Mouse (Mus musculus): Measurements from ENCODE around the gene Cxcr1.

Cxcr1 gene

GRCm38 (mm10) chr1:74194445-74194844 lies at the start of gene Cxcr1:
Gene Cxcr1, minus strand, starts transcription at chr1:74194631.
- DNase-seq (ENCODE audit: low spot score in 2 of 2): no peak

GRCm38 (mm10) chr1:74240832-74241231 lies 46.4 kb upstream of the Cxcr1 start:
- no peak for DNase-seq (ENCODE audit: low spot score in 2 of 2)

- DNase-seq (ENCODE audit: low spot score in 2 of 2): no peak
Observed at GRCm38 (mm10) chr1:74240311-74240710, 45.9 kb upstream of the Cxcr1 start.

DNA sequence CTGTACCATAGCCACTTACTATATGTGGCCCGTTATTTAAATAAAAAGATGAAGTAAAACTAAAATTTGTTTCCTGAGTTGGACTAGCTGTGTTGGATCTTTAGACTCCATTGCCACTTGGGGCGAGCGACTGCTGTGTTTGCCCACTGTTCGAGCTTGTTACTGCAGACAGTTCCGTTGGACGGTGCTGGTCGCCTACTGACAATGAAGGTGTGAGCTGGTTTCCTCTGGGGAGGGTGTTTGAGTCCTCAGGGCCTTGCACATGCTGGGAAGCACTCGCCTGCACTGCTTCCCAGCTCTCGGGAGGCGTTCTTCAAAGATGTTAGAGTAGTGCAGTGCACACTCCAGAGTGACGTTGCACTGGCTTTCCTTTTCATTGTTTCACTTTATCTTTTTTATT lies 45.2 kb upstream of the Cxcr1 start:
- no peak for DNase-seq (ENCODE audit: low spot score in 2 of 2)

DNA sequence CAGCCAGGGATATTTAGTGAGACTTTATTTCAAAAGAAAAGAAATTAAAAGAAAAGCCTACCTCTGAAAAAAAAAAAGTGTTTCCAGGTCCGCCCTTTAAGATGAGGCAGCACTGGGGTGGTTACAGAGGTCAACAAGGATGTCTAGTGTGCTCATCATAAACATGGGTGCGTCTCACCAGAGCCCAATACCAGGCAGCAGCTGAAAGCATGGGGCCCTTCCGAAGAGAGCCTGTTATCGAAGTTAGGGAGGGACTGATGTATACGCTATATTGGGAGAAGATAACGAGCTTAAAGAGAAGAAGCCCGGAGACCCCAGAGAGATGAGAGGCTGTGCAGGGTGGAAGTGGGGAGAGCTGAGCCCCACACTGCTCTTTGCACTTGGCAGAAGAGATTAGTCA lies 44.7 kb upstream of the Cxcr1 start:
- no peak for DNase-seq (ENCODE audit: low spot score in 2 of 2)

DNA sequence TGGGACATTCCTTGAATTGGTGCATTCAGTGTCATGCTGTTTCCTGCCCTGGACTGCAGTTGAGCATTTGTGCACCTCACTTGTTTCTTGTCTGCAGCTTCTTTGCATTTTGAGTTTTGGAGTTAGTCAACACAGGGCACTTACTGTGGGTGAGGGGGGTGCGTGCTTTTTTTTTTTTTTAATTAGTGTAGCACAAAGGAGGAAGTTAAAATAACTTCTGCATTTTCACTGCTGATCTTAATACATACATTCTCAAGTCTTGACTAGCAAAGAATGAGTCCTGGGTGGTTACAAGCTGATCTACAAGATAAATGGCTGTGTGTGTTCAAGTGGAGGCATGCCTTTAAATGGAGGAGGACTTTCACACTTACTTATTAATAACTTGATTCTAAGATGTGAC lies 43.7 kb upstream of the Cxcr1 start:
- no peak for DNase-seq (ENCODE audit: low spot score in 2 of 2)

DNA sequence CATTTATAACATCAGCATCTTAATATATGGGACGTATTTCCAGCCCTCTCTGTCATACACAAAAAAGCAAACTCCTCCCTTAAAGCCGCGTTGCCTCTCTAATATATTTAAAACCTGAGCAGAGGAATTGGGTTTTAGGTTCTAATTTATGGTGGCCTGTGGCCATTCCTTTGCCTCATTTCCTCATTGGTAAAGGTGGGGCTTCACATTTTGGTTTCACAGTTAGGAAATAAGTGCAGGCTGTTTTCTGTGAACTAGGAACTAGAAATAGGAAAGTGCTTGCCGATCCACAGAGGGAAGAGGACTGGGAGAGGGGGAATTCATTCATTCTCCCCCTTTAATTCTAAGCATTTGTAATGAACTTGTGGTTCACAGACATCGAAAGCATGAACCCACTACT lies 43.2 kb upstream of the Cxcr1 start:
- no peak for DNase-seq (ENCODE audit: low spot score in 2 of 2)

- peak in 1 of 2 experiments; percentile 32 for DNase-seq (ENCODE audit: low spot score in 2 of 2)
Observed at GRCm38 (mm10) chr1:74236590-74237317, 42.3 kb upstream of the Cxcr1 start.

GRCm38 (mm10) chr1:74235938-74236589 lies 41.6 kb upstream of the Cxcr1 start, which contains the start of gene Arpc2:
Gene Arpc2, plus strand, starts transcription at chr1:74236084.
- DNase-seq (ENCODE audit: low spot score in 2 of 2): peak; percentile 89 to 97

GRCm38 (mm10) chr1:74230992-74231391 lies 36.6 kb upstream of the Cxcr1 start:
- DNase-seq (ENCODE audit: low spot score in 2 of 2): no peak

- DNase-seq (ENCODE audit: low spot score in 2 of 2): no peak
Observed at GRCm38 (mm10) chr1:74229942-74230341, 35.5 kb upstream of the Cxcr1 start.

GRCm38 (mm10) chr1:74227317-74227716 lies 32.9 kb upstream of the Cxcr1 start:
- DNase-seq (ENCODE audit: low spot score in 2 of 2): no peak

DNA sequence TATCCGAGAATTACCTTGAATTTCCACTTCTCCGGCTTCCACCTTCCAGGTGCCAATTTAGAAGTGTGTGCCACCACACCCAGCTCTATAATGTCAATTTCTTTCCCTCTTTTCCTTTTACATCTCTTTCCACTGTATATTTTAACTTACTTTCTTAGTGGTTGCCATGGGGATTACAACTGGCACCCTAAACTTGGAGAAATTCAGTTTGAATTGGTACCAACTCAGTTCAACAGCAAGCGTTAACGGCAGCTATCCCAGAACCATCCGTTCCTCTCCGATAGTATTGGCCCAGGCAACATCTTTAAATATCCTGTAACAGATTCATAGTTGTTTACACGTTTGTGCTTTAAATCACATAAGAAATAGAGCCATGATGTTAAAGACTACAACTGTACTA lies 25.5 kb upstream of the Cxcr1 start:
- no peak for DNase-seq (ENCODE audit: low spot score in 2 of 2)

DNA sequence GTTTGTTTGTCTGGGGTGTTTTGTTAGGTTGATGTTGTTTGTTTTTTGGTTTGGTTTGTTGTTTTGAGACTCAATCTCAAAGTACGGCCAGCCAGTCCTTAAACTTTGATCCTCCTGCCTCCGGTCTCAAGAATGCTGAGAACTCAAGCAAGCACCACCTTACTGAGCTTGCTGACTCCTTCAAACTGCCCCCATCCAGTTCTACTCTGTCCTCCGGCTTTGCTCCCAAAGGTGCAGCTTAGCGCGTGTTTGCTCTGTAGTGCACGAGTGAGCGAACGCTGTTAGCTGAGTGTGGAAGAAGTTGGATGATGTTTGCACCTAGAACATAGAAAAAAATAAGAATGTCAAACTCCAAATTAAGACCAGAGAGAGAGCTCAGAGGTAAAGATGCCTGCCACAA lies 14.5 kb upstream of the Cxcr1 start:
- no peak for DNase-seq (ENCODE audit: low spot score in 2 of 2)

DNA sequence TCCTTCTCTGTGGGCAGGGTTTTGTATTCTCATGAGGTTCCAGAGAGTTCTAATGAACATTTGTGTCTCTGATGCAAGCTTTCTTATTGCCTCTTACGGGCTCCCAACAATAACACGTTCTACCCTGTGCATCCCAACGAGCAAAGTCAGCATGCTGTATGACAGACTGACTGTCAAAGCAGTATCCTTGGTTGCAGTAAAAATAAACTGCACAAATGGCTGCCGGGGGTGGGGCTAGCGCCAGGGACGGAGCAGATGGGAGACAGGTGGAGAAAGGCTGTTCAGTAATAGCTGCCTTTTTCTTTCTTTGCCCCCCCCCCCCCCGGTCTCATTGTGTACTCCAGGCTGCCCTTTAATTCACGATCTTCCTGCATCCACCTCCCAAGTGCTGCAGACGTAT lies 13.5 kb upstream of the Cxcr1 start:
- DNase-seq (ENCODE audit: low spot score in 2 of 2): no peak

DNA sequence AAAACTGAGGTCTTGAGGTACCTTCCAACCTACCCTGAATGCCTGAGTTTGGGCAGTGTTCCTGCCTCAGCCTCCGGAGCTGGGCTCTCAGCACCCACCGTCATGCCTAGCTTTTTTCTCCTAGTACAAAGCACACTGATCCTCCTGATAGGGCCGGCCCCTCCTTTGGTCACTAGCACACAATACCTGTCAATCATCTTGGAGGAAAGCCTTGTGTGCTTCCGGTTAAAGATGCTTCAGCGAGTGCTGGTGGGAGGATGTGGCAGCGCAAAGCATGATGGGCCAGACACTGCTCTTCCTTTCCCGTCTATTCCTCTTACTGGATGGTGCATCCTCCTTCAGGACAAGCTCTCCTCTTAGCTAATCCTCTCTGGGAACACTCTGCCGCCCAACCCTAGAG lies 12.2 kb upstream of the Cxcr1 start:
- DNase-seq (ENCODE audit: low spot score in 2 of 2): no peak

DNA sequence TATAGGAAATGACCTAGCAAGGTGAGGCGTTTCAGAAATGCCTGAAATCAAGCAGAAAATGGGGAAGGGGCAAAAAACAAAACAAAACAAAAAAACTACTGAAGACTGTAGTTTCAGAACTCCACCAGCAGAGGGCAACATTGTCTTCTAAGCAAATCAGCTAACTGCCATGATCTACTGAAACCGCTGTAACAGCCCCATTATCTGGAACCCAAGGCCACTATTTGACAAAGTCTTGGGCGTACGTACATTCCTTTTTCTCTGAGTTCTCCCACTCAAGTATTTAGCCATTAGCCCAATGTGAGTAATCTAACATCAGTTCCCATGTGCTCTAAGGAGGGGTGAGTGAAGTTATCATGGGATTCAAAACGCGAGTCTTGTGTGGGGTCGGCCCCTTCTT lies 11.4 kb upstream of the Cxcr1 start:
- peak in 1 of 2 experiments; percentile 18 for DNase-seq (ENCODE audit: low spot score in 2 of 2)

GRCm38 (mm10) chr1:74203457-74203856 lies 9.0 kb upstream of the Cxcr1 start:
- no peak for DNase-seq (ENCODE audit: low spot score in 2 of 2)

DNA sequence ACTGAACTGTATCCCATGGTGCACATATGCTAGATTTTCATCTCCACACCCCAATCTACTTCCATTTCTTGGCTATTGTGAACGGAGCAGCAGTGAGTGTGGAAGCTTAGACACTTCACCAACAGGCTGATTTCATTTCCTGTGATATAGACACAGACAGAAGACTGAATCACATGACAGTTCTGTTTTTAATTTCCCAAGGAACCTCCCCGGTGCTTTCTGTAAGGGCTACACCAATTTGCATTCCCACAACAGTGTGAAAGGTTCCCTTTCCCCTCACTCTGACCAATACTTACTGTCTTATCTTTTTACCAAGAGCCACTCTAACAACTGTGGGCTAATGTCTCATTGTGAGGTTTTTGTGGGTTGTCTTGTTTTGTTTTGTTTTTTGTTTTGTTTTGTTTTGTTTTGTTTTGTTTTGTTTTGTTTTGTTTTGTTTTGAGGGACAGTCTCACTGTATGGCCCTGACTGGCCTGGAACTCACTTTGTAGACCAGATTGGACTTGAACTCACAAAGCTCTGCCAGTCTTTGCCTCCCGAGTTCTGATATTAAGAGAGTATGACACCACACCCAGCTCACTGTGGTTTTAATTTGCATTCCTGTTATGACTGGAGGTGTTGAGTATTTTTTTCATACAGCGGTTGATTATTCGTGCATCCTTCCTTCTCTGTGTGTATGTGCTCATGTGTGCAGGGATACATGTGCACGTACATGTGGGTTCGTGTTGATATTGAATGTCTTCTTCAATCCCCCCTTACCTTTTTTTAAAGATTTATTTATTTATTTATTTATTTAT lies 6.8 kb upstream of the Cxcr1 start:
- DNase-seq (ENCODE audit: low spot score in 2 of 2): no peak

- no peak for DNase-seq (ENCODE audit: low spot score in 2 of 2)
Observed at GRCm38 (mm10) chr1:74199046-74199445, 4.6 kb upstream of the Cxcr1 start.

DNA sequence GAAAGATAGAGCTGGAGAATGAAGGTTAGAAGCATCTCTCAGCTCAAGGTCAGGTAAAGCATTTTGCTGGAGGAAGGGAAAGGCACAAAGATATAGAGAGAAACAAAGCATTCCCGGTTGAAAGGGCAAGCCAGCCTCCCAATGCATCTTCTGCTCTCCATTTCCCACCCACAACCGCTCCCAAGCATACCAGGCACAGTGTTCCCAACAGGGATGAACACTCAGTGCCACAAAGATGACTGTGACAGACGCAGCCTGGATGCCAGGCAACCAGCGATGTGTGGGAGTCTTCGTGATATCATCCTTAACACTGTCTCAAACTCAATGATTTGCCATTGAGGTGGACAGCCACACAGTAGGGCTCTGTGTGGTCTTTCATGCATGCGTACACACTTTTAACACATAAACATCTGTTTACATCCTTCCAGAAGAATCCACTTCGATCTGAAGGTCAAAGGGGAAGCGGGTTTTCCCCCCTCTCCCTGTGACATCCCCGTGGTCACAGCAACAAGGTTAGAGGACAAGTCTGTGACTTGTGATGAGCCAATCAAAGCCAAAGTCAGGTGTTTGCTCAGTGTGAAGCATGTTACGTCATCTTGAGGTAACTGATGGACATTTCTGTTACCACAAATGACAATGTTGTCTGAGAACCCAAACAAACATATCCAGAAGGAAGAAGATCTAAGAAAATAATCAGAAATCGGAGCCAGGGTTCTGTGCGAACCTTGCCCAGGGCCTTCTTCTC lies 3.5 kb upstream of the Cxcr1 start:
- DNase-seq (ENCODE audit: low spot score in 2 of 2): no peak

All from cerebellum, postnatal 4 days (tissue).